Mouse (Mus musculus) liver, postnatal 0 days (tissue): Measurements from ENCODE around the gene Fto. TPM values are rescaled to one million over a fixed set of nuclear protein-coding genes. Genes with fewer than 3 reads are reported as not detected.
A peak's percentile ranks its signal among the peaks of the same experiment; 100 is the strongest.

ENCODE experiments used
- ATAC-seq: fragments of 200-750 bp; cut with Nextera tagmentation; 2 replicates; pipeline ENCODE4 v1.8.0; 2017; ENCODE audit warnings: mild to moderate bottlenecking, moderate library complexity
- DNase-seq: peaks from one replicate; pipeline ENCODE4 v3.0.0-alpha.2; 2016
- H3K27ac ChIP-seq: fragments of 300-500 bp; sonication (generic); 2 replicates; pipeline ENCODE4 v1.5.1; 2014; ENCODE audit warnings: antibody characterized with exemption, moderate library complexity, mild to moderate bottlenecking, low read depth
- H3K27me3 ChIP-seq: fragments of 300-500 bp; sonication (generic); 2 replicates; pipeline ENCODE4 v1.6.1; 2014; ENCODE audit warnings: low read length, control low read depth, mixed read lengths; ENCODE audit not compliant: insufficient read depth
- H3K36me3 ChIP-seq: fragments of 300-500 bp; sonication (generic); replicated peaks from 2 replicates; pipeline ENCODE4 v1.6.1; 2014; ENCODE audit warnings: mild to moderate bottlenecking, control low read depth, low read length, moderate library complexity, mixed read lengths; ENCODE audit not compliant: insufficient read depth
- H3K4me1 ChIP-seq: fragments of 300-500 bp; sonication (generic); 2 replicates; pipeline ENCODE4 v1.6.1; 2014; ENCODE audit warnings: antibody characterized with exemption, mild to moderate bottlenecking, control low read depth; ENCODE audit not compliant: insufficient read depth
- H3K4me2 ChIP-seq: fragments of 300-500 bp; sonication (generic); 2 replicates; pipeline ENCODE4 v1.6.1; 2014; ENCODE audit warnings: low read depth, mild to moderate bottlenecking, low read length, moderate library complexity, mixed read lengths
- H3K4me3 ChIP-seq: fragments of 300-500 bp; sonication (generic); 2 replicates; pipeline ENCODE4 v1.5.1; 2014; ENCODE audit warnings: low read depth, low read length
- H3K9ac ChIP-seq: fragments of 300-500 bp; sonication (generic); replicated peaks from 2 replicates; pipeline ENCODE4 v1.6.1; 2014; ENCODE audit warnings: mild to moderate bottlenecking, moderate library complexity
- H3K9me3 ChIP-seq: fragments of 300-500 bp; sonication (generic); 2 replicates; pipeline ENCODE4 v1.6.1; 2016; ENCODE audit warnings: mild to moderate bottlenecking, control low read depth, low read length, mixed read lengths
- CTCF ChIP-seq: sonication (generic); IDR thresholded peaks from 2 replicates; pipeline ENCODE4 v1.5.1; 2016; ENCODE audit warnings: antibody characterized with exemption, low read depth
- EP300 ChIP-seq: IDR thresholded peaks from 2 replicates; pipeline ENCODE4 v1.6.1; 2016; ENCODE audit warnings: antibody characterized with exemption, low read depth, mild to moderate bottlenecking
- WGBS: fragments of 180-500 bp; shearing (Covaris S2); extraction: QIAGEN DNeasy Blood & Tissue Kit; methylation state at CpG from one replicate; pipeline ENCODE4 v1.1.7; 2014; ENCODE audit not compliant: insufficient replicate concordance; 5-methylcytosine and 5-hydroxymethylcytosine counted together
- polyA plus RNA-seq: library from polyadenylated mRNA; unstranded; fragments of >200 nt; fragmentation: Nextera tagmentation; extraction: Ambion mirVana; gene quantifications from 2 replicates; pipeline ENCODE4 v1.2.1, GENCODE M21; 2015

Fto gene
- polyA plus RNA-seq, 1 experiment from 2014 or later = 10.8 TPM

DNA sequence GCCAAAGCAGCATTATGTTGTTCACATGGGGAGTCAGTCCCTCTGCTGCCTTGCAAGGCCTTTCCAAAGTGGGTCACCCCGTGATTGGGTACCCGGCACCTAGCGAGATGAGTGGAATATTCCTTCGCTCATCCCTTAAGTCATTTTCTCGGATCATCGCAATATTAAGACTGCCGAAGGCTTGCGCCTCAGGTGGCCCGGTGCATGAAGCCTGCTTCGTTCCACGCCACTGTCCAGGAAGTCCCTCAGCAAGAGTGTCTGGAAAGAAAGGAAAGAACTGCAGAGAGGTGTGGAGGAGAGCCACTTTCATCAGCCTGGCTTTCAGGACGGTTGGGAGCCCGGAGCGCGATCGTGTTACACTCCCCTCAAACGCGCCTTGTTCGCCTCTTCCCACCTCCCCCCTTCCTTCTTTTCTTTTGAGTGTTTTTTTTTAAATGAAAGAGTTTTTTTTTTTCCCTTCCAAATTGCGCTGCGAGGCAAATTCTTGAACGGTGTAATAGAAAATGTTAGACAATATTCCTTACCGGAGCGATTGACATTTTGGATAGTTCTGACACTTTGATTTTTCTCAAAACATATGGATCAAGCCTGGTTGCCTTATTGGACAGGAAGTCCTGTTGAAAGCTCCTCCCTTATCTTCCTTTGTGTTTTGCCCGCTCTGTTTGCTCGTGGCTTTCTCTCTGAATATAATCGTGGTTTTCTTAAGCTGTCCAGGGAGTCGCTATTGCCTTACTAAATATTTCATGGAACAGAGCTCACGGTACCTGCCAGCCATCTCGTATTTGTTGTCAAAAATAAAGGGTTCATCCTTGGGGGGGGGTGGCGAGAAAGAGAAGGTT is 399.6 kb downstream of the Fto start:
- ATAC-seq (no peak), DNase-seq (no peak)
- 0 out of 2 replicates have a peak, but pooled peaks cover 5% of the 10 kb centered on the region for H3K27me3 ChIP-seq
- TF ChIP-seq CTCF = no peak
- TF ChIP-seq EP300 = no peak
- peak overlapping the region; percentile 26 for H3K4me3 ChIP-seq
- WGBS = 7% methylated on average over 31 of the region's 31 CpGs
- H3K4me1 ChIP-seq = peaks cover 5% of the 10 kb centered on the region; the same call in 1 of the 2 replicates
- no peaks in the 10 kb centered on the region for H3K36me3 ChIP-seq
- H3K4me2 ChIP-seq = peak overlapping the region; percentile 65
- H3K9me3 ChIP-seq = no peaks in the 10 kb centered on the region
- no peak overlapping the region for H3K9ac ChIP-seq
- H3K27ac ChIP-seq = no peak overlapping the region

DNA sequence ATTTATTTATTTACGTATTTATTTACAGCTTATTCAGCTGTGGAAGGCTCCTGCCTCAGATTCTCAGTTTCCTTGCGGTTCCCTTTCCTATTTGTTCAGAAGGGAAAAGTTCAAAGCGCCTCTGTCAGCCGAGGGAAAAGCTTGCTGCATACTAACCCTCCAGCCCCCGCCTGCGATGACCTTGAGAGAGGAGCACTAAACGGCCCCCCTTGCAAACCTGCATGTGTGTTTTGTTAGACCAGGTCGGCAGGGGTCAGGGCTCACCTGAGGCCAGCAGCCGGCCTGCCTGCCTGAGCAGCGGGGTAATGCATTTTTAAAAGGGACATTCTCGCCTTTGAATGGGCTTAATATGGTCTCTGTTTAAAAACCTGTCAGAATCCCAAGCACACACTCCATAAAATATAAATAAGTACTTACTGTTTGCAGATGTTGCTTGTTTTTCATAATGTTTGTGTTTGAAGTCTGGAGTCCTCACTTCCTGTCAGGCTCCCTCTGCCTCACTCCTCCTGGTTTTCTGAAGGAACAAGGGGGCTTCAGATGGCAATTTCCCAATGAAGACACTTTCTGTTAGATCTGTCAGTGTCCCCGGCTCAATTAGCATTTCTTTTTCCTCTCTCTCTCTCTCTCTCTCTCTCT is 400.5 kb downstream of the Fto start:
- WGBS = 14% methylated on average over 12 of the region's 12 CpGs
- no peak overlapping the region for H3K27ac ChIP-seq
- H3K4me2 ChIP-seq = peak overlapping the region; percentile 65
- peaks cover 5% of the 10 kb centered on the region; the same call in 1 of the 2 replicates for H3K4me1 ChIP-seq
- peak overlapping the region; percentile 26 for H3K4me3 ChIP-seq
- no peaks in the 10 kb centered on the region for H3K36me3 ChIP-seq
- no peaks in the 10 kb centered on the region for H3K9me3 ChIP-seq
- peak; percentile 20 for DNase-seq
- H3K27me3 ChIP-seq = 0 out of 2 replicates have a peak, but pooled peaks cover 5% of the 10 kb centered on the region
- no peak for ATAC-seq
- H3K9ac ChIP-seq = no peak overlapping the region; the same call in 1 of the 2 replicates
- no peak for TF ChIP-seq CTCF
- no peak for TF ChIP-seq EP300

DNA sequence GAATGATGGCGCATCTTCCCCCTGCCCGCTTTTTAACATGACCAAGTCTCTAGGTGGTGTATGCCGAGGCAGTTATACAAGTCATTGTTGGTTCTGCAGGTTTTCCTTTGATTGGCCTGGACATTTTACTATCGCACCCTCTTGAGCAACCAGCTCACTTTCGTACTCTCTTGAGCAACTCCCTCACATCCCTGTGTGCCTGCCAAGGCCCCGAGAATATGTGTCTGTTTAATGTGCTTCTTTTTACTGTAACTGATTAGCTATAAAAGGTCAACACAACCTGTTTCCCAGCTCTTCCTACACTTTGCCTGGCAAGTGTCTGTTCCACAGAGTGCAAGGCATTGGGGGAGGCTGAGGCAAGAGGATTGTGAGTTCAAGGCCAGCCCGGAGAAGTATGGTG is 401.4 kb downstream of the Fto start:
- H3K27ac ChIP-seq = no peak overlapping the region
- H3K36me3 ChIP-seq = no peaks in the 10 kb centered on the region
- 62% methylated on average over 7 of the region's 7 CpGs for WGBS
- H3K27me3 ChIP-seq = 0 out of 2 replicates have a peak, but pooled peaks cover 4% of the 10 kb centered on the region
- TF ChIP-seq EP300 = no peak
- TF ChIP-seq CTCF = no peak
- no peak overlapping the region for H3K4me3 ChIP-seq
- ATAC-seq = peak; percentile 71
- peaks cover 5% of the 10 kb centered on the region; the same call in 1 of the 2 replicates for H3K4me1 ChIP-seq
- H3K9ac ChIP-seq = no peak overlapping the region
- no peak for DNase-seq
- H3K9me3 ChIP-seq = no peaks in the 10 kb centered on the region
- H3K4me2 ChIP-seq = no peak overlapping the region

DNA sequence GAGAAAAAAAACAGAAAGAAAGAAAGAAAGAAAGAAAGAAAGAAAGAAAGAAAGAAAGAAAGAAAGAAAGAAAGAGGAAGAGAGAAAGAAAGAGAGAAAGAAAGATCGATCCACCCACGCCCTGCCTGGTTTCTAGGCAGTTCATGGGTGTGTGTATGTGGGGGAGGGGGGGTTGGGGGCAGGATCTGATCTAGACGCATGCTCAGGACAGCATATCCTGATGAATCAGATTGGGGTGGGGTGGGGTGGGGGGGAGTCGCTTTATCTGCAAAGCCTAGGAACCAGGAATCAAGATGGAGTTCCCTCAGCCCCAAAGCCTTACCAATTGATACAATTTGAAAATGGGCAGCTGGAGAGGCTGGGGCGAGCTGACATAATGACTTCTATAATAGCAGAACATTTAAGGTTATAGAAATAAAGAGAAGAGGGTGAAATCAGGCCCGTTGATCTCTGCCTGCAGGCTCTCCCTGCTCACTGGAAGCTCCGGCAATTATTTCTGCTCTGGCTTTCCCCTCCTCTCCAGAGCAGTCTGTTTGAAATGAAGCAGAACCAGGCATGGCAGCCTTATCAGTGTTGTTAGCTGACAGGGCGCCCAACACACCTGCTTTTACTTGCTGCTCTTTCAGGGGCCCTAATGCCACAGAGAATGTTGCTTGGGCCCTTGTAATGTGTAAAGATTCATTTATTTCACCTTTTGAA is 402.2 kb downstream of the Fto start:
- Histone ChIP-seq H3K4me1 (peaks cover 5% of the 10 kb centered on the region; the same call in 1 of the 2 replicates), H3K27me3 (0 out of 2 replicates have a peak, but pooled peaks cover 2% of the 10 kb centered on the region), H3K9me3 (no peaks in the 10 kb centered on the region), H3K36me3 (no peaks in the 10 kb centered on the region), H3K27ac (no peak overlapping the region), H3K4me2 (no peak overlapping the region), H3K4me3 (no peak overlapping the region), H3K9ac (no peak overlapping the region)
- TF ChIP-seq CTCF (no peak), EP300 (no peak)
- WGBS = 58% methylated on average over 8 of the region's 8 CpGs
- DNase-seq (no peak), ATAC-seq (no peak)

Other genes starting within 250 kb of the Fto start
- gene Rbl2, start 243.5 kb upstream of the Fto start, polyA plus RNA-seq = 3.9 and 4.3 TPM in 2 replicates
- gene Aktip, start 113.5 kb upstream of the Fto start, polyA plus RNA-seq = 7.7 and 8.1 TPM in 2 replicates
- 1.0 and 1.2 TPM in 2 replicates for gene Rpgrip1l, start 263 bp upstream of the Fto start, polyA plus RNA-seq